Mouse (Mus musculus) heart, adult 11 months (tissue): ENCODE measurements around the gene Senp3.
"Not testable (repeated sequence)": the region's sequence is repeated elsewhere in the genome, so short reads cannot be mapped to it uniquely, and the experiment has no call there.

Experiments
- DNase-seq: peaks from one replicate; pipeline ENCODE4 v3.0.0; 2022

Senp3 gene

DNA sequence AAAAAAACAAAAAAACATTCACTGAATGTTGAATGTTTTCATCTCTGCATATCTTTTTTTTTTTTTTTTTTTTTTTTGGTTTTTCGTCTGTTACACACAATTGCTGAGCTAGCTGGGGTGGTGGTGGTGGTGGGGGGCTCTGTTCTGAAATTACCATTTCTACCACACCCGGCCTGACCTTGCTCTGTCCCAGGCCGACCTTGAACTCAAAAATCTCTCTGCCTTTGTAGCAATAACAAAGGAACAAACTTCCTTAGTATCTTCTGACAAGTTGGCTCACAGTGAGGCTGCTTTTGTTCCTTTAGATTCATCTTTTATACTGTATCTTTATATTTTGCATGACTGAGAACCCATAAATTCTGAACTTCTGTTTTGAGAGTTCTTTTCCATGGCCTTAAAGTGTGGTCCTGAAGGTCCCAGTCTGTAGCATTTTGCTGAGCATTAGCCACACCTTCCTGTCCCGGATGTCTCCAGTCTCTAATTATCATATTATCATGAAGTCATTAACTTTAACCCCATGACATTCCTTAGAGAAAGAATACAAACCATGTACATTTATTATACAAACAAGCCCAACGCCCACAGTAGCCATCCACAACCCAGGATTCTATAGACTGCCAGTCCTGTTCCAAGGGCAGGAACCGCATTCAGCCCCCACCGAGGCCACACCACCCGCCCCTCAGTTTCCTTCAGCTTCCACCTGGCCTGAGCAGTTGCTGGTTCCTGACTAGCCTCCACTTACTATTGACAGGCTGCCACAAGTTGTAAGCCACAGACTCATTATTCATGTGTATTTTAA is 22.1 kb upstream of the Senp3 start:
- DNase-seq: peak; percentile 60

GRCm38 (mm10) chr11:69703381-69703780 is 21.5 kb upstream of the Senp3 start:
- not testable (repeated sequence) for DNase-seq

GRCm38 (mm10) chr11:69702886-69703285 is 21.0 kb upstream of the Senp3 start:
- DNase-seq: not testable (repeated sequence)

GRCm38 (mm10) chr11:69699595-69699994 is 17.7 kb upstream of the Senp3 start:
- peak; percentile 84 for DNase-seq

DNA sequence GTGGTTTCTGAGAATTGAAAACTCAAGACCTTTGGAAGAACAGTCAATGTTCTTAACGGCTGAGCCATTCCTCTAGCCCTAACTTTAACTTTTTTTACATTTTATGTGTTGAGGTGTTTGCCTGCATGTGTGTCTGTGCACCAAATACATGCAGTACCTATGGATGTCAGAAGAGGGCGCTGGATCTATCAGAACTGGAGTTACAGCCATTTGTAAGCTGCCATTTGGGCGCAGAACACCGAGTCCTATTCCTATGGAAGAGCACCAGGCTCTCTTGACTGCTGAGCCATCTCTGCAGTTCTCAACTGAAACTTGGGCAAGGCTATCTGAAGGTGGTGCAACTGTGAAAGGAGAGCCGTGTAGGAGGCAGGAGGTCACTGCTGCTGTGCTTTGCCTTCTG is 16.7 kb upstream of the Senp3 start:
- no peak for DNase-seq

- peak; percentile 72 for DNase-seq
Observed at GRCm38 (mm10) chr11:69697396-69697795, 15.5 kb upstream of the Senp3 start.

GRCm38 (mm10) chr11:69695361-69696181 is 13.7 kb upstream of the Senp3 start, which contains the start of the genes Tnfsf12 and Tnfsfm13:
Gene Tnfsf12 (minus strand): TSS chr11:69695849.
Gene Tnfsfm13 (minus strand): TSS chr11:69696098.
- DNase-seq: peak; percentile 99

- DNase-seq: no peak
Observed at GRCm38 (mm10) chr11:69695046-69695360, 13.1 kb upstream of the Senp3 start.

GRCm38 (mm10) chr11:69693421-69693965 is 11.6 kb upstream of the Senp3 start:
- peak; percentile 93 for DNase-seq

GRCm38 (mm10) chr11:69692863-69693262 is 11.0 kb upstream of the Senp3 start:
- DNase-seq: peak; percentile 92

- DNase-seq: peak; percentile 98
Observed at GRCm38 (mm10) chr11:69692196-69692811, 10.4 kb upstream of the Senp3 start.

DNA sequence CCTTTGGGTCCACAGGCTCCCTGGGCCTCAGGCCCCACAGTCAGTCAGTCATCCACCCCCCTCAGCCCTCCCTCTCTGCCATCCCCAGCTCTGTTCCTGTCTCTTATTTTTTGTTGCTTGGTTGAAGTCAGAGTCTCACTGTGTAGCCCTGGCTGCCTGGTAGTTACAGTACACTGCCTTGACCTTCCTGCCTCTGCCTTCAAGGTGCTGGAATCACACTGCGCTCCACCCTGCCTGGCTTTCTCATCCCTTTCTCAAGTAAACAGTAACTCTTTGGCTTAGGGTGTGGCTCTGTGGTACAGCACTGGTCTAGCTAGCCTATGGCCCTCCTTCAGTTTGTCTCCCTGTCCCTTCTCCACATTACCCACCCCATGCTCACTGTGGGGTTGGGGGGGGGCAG is 8.0 kb upstream of the Senp3 start:
- peak; percentile 90 for DNase-seq

- DNase-seq: peak; percentile 90
Observed at GRCm38 (mm10) chr11:69687061-69687460, 5.2 kb upstream of the Senp3 start.

DNA sequence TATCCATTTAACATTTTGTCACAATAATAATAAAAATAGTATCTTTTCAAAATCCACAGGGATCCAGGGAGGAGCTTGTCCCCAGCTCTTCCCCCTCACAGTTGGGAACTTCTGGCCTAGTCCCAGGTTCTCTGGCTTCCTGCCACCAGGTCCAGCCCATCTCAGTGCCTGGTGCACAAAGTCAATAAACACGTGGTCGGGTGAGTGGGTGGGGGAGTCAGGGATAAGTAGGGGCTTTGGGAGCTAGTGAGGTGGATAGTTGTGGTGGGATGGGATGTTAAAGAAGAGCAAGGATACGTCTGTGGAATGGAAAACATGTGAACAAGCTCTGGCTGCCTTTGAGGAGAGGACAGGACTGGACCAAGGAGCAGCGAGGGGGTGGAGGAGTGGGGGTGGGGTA is 4.5 kb upstream of the Senp3 start:
- peak; percentile 99 for DNase-seq

- DNase-seq: peak; percentile 100
Observed at GRCm38 (mm10) chr11:69685526-69686148, 3.8 kb upstream of the Senp3 start, which contains the start of gene Tnfsf13. Gene Tnfsf13 (minus strand): TSS chr11:69685784.

- no peak for DNase-seq
Observed at GRCm38 (mm10) chr11:69684936-69685335, 3.1 kb upstream of the Senp3 start.

GRCm38 (mm10) chr11:69684128-69684745 is 2.4 kb upstream of the Senp3 start:
- DNase-seq: peak; percentile 95

DNA sequence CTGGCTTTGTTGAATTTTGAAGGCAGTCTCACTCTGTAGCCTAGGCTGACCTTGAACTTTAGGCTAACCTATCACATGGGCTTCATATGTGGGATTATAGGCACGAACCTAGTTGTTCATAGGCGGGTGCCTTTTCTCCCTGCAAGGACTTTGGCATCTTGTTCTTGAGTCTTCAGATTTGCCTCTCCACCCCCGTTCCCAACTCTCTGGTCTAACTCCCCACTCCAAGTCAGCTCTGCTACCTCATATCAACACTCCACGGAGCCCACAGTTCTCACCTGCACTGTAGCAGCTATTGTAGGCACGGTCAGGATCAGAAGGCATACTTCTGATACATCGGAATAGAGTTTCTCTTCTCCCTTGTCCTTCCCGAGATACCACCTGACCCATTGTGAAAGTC is 1.7 kb upstream of the Senp3 start:
- DNase-seq: peak; percentile 91

- peak; percentile 98 for DNase-seq
Observed at GRCm38 (mm10) chr11:69682840-69683533, 1.1 kb upstream of the Senp3 start.

- DNase-seq: no peak
Observed at GRCm38 (mm10) chr11:69682209-69682839, 440 bp upstream of the Senp3 start.
